Mouse (Mus musculus): ENCODE measurements around the gene Hmgn1.

DNA sequence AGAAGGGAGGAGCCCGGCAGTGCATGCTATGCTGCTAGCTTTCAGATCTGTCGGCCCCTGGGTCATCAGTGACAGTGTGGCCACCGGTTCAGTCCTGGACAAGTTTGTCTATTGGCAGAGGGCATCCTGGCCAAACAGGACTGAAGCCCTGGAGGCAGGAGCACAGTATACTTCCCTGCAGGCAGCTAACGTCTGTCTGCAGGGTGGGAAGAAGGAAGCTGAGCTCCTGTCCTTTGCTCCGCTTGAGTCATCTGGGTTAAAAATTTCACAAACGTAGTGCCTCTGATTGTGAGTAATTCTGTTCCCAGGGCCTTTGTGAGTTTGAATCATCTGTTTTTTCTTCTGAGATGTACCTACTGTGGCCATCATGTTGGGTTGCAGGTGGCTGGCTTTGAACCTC, 21.3 kb upstream of the Hmgn1 start:
- TF ChIP-seq EP300 (IDR thresholded peaks at IDR 0.05) (no peak), CTCF (IDR thresholded peaks at IDR 0.05) (no peak)

Measured in lung, postnatal 0 days (tissue).